Mouse (Mus musculus) lung, embryonic 15.5 days (tissue): ENCODE data around the gene Piga. TPM values are rescaled to one million over a fixed set of nuclear protein-coding genes. Genes with fewer than 3 reads are reported as not detected.

Experiments used
- ATAC-seq: fragments of 200-750 bp; cut with Nextera tagmentation; 2 replicates; pipeline ENCODE4 v1.8.0; 2017; ENCODE audit warnings: moderate number of reproducible peaks, borderline replicate concordance; ENCODE audit not compliant: low FRiP score, low TSS enrichment; ENCODE audit errors: extremely low read depth
- H3K27ac ChIP-seq: fragments of 300-500 bp; sonication (generic); 2 replicates; pipeline ENCODE4 v1.5.1; 2015; ENCODE audit warnings: moderate library complexity, mild to moderate bottlenecking, inconsistent platforms
- H3K27me3 ChIP-seq: fragments of 300-500 bp; sonication (generic); 2 replicates; pipeline ENCODE4 v1.6.1; 2015; ENCODE audit warnings: inconsistent platforms
- H3K36me3 ChIP-seq: fragments of 300-500 bp; sonication (generic); 2 replicates; pipeline ENCODE4 v1.6.1; 2015; ENCODE audit warnings: inconsistent platforms
- H3K4me1 ChIP-seq: fragments of 300-500 bp; sonication (generic); 2 replicates; pipeline ENCODE4 v1.6.1; 2015; ENCODE audit warnings: inconsistent platforms
- H3K4me2 ChIP-seq: fragments of 300-500 bp; sonication (generic); 2 replicates; pipeline ENCODE4 v1.6.1; 2015; ENCODE audit warnings: inconsistent platforms, mild to moderate bottlenecking, moderate library complexity
- H3K4me3 ChIP-seq: fragments of 300-500 bp; sonication (generic); 2 replicates; pipeline ENCODE4 v1.5.1; 2015; ENCODE audit warnings: mild to moderate bottlenecking, inconsistent platforms
- H3K9ac ChIP-seq: fragments of 300-500 bp; sonication (generic); 2 replicates; pipeline ENCODE4 v1.6.1; 2015; ENCODE audit warnings: inconsistent platforms
- H3K9me3 ChIP-seq: fragments of 300-500 bp; sonication (generic); 2 replicates; pipeline ENCODE4 v1.6.1; 2016; ENCODE audit warnings: inconsistent platforms
- WGBS: fragments of 180-500 bp; shearing (Covaris S2); methylation state at CpG from one replicate; pipeline ENCODE4 v1.1.7; 2015; 5-methylcytosine and 5-hydroxymethylcytosine counted together
- polyA plus RNA-seq: library from polyadenylated mRNA; unstranded; fragments of >200 nt; fragmentation: Nextera tagmentation; extraction: Ambion mirVana; gene quantifications from 2 replicates; pipeline ENCODE4 v1.2.1, GENCODE M21; 2015

The Piga gene
- polyA plus RNA-seq, 1 experiment from 2014 or later: 19.8 TPM

DNA sequence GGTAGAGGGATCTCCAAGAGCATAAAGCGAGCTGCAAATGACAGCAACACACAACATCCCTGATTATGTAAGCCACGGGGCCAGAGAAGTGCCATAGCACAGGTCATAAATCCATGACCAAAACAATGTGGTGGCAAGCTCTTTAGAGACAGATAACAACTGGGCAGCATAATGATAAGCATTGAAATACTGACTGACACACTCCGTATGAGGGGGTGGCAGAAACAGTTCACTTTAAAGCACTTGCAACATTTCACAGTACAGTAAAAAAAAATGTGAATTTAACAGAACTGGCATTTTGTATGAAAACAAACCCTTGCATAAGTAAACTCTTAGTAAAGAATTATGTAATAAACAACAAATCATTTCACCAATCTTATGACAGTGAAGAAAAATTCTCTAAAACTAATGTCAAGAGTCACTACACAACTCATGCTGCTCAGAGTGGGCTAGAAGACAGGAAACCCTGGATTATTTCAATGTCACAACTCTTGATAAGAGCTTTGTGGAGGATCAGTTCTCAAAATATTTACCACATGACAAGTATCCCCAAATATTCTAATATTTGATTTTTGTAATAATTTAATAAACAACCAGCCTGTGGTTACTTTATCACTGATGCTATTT, 11.2 kb upstream of the Piga start:
- H3K9ac ChIP-seq: no peak overlapping the region
- 50% methylated on average over 3 of the region's 3 CpGs for WGBS
- H3K27me3 ChIP-seq: 0 out of 2 replicates have a peak, but pooled peaks cover 3% of the 10 kb centered on the region
- no peak overlapping the region for H3K4me3 ChIP-seq
- H3K27ac ChIP-seq: 0 out of 2 replicates have a peak overlapping the region, but pooled peaks have one; percentile 24
- no peak overlapping the region for H3K4me2 ChIP-seq
- H3K36me3 ChIP-seq: no peaks in the 10 kb centered on the region
- peak; percentile 70; the same call in 1 of the 2 replicates for ATAC-seq
- no peaks in the 10 kb centered on the region for H3K9me3 ChIP-seq
- peaks cover 11% of the 10 kb centered on the region; the same call in 1 of the 2 replicates for H3K4me1 ChIP-seq

DNA sequence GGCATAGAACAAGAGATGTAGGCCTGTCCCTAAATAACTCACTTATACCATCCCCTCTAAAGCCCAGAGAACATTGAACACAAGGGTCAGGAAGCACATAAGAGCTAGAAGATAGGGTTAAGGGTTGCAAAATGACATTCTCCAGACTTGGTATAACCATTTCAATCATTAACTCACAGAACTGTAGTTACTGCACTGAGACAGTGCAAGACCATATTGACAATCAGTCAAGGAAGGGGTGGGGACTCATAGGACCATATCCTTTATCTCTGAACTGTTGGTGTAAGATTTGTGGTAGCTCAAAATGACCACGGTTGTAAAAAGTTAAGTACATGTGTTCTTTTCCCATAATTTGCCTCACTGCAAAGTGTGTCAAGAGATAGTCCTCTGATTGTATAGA, 9.0 kb upstream of the Piga start:
- WGBS: 61% methylated on average over 1 of the region's 1 CpGs
- H3K4me1 ChIP-seq: peaks cover 11% of the 10 kb centered on the region; the same call in 1 of the 2 replicates

DNA sequence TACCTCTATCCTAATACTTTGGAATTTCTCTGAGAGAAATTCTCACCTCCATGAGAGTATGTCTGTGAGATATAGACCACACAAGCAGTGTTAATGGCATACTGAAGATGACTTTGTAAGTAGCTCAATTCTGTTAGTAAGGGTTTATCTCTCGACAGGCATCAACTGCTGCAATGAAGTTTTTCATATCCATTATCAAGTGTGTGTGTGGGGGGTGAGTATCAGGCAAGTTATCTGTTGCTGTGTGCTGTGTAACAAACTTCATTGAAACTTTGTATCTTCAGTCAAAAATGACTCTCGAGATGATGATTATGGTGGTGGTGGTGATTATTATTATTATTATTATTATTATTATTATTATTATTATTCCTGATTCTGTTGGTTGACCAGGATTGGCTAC, 2.8 kb upstream of the Piga start:
- Histone ChIP-seq H3K9me3 (no peaks in the 10 kb centered on the region), H3K36me3 (no peaks in the 10 kb centered on the region), H3K9ac (no peak overlapping the region), H3K4me1 (peaks cover 9% of the 10 kb centered on the region; the same call in 1 of the 2 replicates), H3K4me3 (no peak overlapping the region), H3K4me2 (no peak overlapping the region), H3K27me3 (no peaks in the 10 kb centered on the region), H3K27ac (no peak overlapping the region)
- 74% methylated on average over 2 of the region's 2 CpGs for WGBS
- no peak for ATAC-seq

More for the DNA sequence above, 9.0 kb upstream of the Piga start:
- H3K27ac ChIP-seq: no peak overlapping the region
- no peak overlapping the region for H3K4me3 ChIP-seq
- H3K9me3 ChIP-seq: no peaks in the 10 kb centered on the region
- no peak overlapping the region for H3K9ac ChIP-seq
- no peaks in the 10 kb centered on the region for H3K36me3 ChIP-seq
- 0 out of 2 replicates have a peak, but pooled peaks cover 3% of the 10 kb centered on the region for H3K27me3 ChIP-seq
- ATAC-seq: no peak
- no peak overlapping the region for H3K4me2 ChIP-seq

DNA sequence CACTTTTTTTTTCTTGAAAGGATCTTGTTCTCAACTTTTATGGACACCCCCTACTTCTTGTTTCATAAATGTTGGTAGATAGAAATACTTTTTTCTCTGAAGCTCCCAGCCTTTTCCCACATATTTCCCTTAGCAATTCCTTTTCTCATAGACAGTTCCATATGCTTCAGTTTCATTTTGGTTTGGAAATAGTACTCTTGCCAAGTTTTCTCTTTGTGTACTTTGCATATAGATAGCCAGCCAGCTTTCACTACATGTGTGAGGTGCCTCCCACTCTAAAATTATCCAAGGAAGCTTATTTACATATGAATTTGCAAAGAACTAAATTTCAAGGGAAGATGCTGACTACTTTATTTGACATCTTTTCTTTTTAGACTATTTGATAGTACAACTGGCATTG, 1.6 kb upstream of the Piga start:
- no peak overlapping the region for H3K4me2 ChIP-seq
- H3K36me3 ChIP-seq: 0 out of 2 replicates have a peak, but pooled peaks cover 2% of the 10 kb centered on the region
- H3K9ac ChIP-seq: no peak overlapping the region
- H3K27ac ChIP-seq: no peak overlapping the region
- peaks cover 9% of the 10 kb centered on the region; the same call in 1 of the 2 replicates for H3K4me1 ChIP-seq
- no peak for ATAC-seq
- H3K9me3 ChIP-seq: no peaks in the 10 kb centered on the region
- H3K27me3 ChIP-seq: no peaks in the 10 kb centered on the region
- H3K4me3 ChIP-seq: no peak overlapping the region

DNA sequence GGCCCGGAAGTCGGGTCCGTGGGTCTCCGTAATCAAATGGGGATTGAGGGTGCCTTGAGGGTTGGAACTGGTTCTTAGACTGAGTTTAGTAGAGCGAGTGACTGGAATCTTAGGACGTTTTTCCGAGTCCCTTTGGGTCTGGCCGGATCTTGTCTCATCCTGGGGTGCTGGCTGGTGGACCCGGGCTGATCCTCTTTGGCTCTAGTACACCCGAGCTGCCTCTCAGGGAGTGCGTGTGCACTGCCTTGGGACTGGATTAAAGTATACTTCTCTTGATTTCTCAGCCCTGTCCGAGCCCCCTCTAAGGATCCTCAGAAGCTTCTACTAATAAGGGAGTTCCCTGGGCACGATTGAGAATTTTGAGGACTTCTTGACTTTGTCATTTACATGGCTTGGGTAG, 368 bp downstream of the Piga start:
- ATAC-seq: peak; percentile 31; the same call in 1 of the 2 replicates
- 18% methylated on average over 13 of the region's 13 CpGs for WGBS

DNA sequence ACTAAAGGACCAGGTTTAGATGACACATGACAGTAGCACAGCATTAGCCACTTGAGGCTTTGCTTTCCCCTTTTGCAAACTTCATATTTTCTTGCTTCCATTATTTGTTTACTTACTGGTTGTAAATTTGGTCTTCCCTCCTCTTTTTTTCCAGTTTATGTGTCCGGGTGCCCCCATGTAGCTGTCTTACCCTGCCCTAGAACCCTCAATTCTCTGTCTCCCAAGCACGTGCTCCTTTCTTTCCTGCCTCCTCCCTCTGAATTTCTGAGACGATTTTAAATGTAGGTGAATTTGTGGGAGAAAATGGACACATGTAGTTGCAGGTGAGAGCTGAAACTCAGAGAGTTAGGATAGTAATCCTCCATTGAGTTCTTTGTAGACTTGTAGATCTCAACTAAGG, 931 bp downstream of the Piga start:
- no peak for ATAC-seq
- Histone ChIP-seq H3K9me3 (no peaks in the 10 kb centered on the region), H3K27ac (no peak overlapping the region), H3K9ac (peak overlapping the region; percentile 65), H3K36me3 (peaks cover 11% of the 10 kb centered on the region; the same call in 1 of the 2 replicates), H3K27me3 (no peaks in the 10 kb centered on the region), H3K4me3 (peak overlapping the region; percentile 57), H3K4me2 (peak overlapping the region; percentile 54), H3K4me1 (peaks cover 9% of the 10 kb centered on the region; the same call in 1 of the 2 replicates)
- 28% methylated on average over 3 of the region's 3 CpGs for WGBS

More for the DNA sequence above, 368 bp downstream of the Piga start:
- Histone ChIP-seq H3K4me3 (peak overlapping the region; percentile 57), H3K27me3 (no peaks in the 10 kb centered on the region), H3K9me3 (no peaks in the 10 kb centered on the region), H3K4me1 (peaks cover 9% of the 10 kb centered on the region; the same call in 1 of the 2 replicates), H3K36me3 (0 out of 2 replicates have a peak, but pooled peaks cover 11% of the 10 kb centered on the region), H3K27ac (peak overlapping the region; percentile 62), H3K4me2 (peak overlapping the region; percentile 54), H3K9ac (peak overlapping the region; percentile 65)

DNA sequence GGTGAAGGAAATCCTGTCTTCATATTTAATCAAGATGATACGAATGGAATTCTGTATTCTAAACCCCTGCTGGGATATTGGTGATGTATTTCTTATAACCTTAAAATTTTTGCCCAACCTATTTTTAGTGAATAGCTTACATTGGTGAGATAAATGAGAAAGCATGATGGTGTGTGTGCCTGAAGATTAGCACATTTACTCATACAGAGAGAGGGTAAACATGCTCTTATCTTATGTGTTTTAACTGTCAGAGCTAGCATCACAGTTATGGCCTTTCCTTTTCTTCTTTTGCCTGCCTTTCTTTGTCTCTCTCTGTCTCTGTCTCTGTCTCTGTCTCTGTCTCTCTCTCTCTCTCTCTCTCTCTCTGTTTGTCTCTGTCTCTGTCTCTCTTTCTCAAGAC, 5.2 kb downstream of the Piga start:
- H3K4me1 ChIP-seq: peaks cover 9% of the 10 kb centered on the region; the same call in 1 of the 2 replicates
- no peak overlapping the region for H3K4me2 ChIP-seq
- no peak overlapping the region for H3K27ac ChIP-seq
- no peak for ATAC-seq
- H3K36me3 ChIP-seq: peaks cover 11% of the 10 kb centered on the region; the same call in 1 of the 2 replicates
- H3K9ac ChIP-seq: no peak overlapping the region
- no peaks in the 10 kb centered on the region for H3K9me3 ChIP-seq
- WGBS: 83% methylated on average over 1 of the region's 1 CpGs
- H3K4me3 ChIP-seq: no peak overlapping the region
- H3K27me3 ChIP-seq: no peaks in the 10 kb centered on the region

DNA sequence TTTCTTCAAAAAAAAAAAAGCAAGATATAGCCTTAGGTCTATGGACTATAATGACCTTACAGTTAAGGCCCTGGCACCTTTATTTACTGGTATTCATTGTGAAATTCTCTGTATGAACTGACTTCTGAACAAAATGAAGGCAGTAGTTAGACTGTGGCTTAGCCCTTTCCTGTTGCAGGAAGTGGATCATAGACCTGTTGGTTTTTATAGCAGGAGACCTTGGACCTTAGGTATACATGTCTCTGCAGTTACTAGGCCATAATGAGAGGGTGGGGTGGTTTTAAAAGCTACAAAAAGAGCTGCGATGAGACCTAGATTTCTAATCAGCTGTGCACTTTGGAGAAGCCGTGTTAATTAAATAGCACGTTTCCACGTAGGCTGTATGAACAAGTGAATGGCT, 7.7 kb downstream of the Piga start:
- peaks cover 24% of the 10 kb centered on the region for H3K36me3 ChIP-seq
- no peak for ATAC-seq

DNA sequence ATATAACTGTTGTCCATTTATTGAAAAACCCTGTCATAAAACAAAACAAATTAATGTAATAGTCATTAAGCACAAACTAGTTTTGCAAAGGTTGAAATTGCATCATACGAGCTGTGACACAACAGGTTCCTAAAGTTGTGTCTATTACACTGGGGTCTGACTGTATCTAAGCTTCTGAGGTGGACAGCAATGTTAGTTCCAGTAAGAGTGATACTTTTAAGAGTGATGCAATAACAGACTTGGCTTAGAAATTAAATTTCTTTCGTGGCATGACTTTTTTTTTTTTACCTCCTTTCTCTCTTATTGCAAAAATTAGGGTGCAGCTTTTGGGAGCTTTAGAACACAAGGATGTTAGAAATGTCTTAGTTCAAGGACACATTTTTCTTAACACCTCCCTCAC, 8.6 kb downstream of the Piga start:
- ATAC-seq: no peak
- peaks cover 20% of the 10 kb centered on the region for H3K36me3 ChIP-seq
- H3K9me3 ChIP-seq: no peaks in the 10 kb centered on the region
- no peak overlapping the region for H3K4me3 ChIP-seq
- no peak overlapping the region for H3K4me2 ChIP-seq
- H3K27me3 ChIP-seq: no peaks in the 10 kb centered on the region
- no peaks in the 10 kb centered on the region for H3K4me1 ChIP-seq
- 75% methylated on average over 2 of the region's 2 CpGs for WGBS
- no peak overlapping the region for H3K27ac ChIP-seq
- H3K9ac ChIP-seq: no peak overlapping the region

More for the DNA sequence above, 7.7 kb downstream of the Piga start:
- Histone ChIP-seq H3K9ac (no peak overlapping the region), H3K4me2 (no peak overlapping the region), H3K4me3 (no peak overlapping the region), H3K9me3 (no peaks in the 10 kb centered on the region), H3K27ac (no peak overlapping the region), H3K27me3 (no peaks in the 10 kb centered on the region), H3K4me1 (no peaks in the 10 kb centered on the region)
- WGBS: 87% methylated on average over 4 of the region's 4 CpGs

DNA sequence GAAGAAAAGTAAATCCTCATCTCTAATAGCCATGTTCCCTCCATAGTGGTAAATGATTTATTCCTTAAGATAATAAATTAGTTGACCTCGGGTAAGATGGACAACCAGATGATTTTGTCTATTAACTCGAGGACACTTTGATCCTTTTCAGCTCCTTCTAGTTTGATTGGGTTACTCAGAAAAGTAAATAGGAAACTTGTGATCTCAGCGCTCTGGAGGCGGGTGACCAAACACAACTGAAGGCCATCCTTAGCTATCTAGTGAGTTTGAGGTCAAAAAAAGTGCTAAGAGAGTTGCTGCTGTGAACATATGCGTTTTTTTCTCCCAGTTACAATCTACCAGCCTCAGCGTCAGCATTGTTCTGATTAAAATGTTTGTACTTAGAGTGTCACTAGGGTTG, 11.0 kb downstream of the Piga start:
- Histone ChIP-seq H3K4me3 (no peak overlapping the region), H3K36me3 (peaks cover 16% of the 10 kb centered on the region), H3K9ac (no peak overlapping the region), H3K4me1 (no peaks in the 10 kb centered on the region), H3K27ac (no peak overlapping the region), H3K4me2 (no peak overlapping the region), H3K9me3 (no peaks in the 10 kb centered on the region), H3K27me3 (no peaks in the 10 kb centered on the region)
- ATAC-seq: no peak
- 68% methylated on average over 6 of the region's 6 CpGs for WGBS

DNA sequence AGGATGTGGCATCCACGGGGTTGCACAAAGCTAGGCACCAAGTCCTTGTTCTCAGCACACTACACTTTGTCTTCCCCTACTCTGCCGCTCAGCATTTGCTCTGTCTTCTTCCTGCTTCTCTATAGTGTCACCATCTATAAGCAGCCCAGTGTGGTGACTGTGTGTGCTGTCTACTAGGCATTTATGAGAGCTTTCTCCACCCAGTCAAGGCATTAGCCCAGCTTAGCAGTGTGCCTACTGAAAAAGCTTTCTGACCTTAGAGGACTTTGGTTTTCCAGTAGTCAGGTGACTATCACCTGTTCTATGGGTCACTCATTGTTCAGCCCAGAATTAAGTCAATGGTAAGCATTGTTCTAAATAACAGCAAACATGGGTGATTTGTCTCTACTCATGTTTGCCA, 11.5 kb downstream of the Piga start:
- Histone ChIP-seq H3K27ac (no peak overlapping the region), H3K4me1 (no peaks in the 10 kb centered on the region), H3K9ac (no peak overlapping the region), H3K27me3 (no peaks in the 10 kb centered on the region), H3K4me3 (no peak overlapping the region), H3K4me2 (no peak overlapping the region), H3K9me3 (no peaks in the 10 kb centered on the region), H3K36me3 (peaks cover 16% of the 10 kb centered on the region)
- ATAC-seq: no peak
- 81% methylated on average over 2 of the region's 2 CpGs for WGBS

DNA sequence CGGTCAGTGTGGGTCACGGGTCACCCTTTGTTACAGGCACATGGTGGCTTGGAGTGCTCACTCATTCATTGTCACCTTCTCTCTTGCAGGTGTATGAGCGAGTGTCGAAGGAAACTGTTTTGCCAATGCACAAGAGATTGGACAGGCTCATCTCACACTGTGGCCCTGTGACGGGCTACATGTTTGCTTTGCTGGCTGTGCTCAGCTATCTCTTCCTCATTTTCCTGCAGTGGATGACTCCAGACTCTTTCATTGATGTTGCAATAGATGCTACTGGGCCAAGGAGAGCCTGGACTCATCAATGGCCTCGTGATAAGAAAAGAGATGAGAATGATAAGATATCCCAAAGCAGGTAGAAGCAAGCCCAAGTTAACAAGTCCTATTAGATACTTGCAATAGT, 12.0 kb downstream of the Piga start:
- Histone ChIP-seq H3K4me1 (no peaks in the 10 kb centered on the region), H3K27me3 (no peaks in the 10 kb centered on the region), H3K9ac (no peak overlapping the region), H3K4me2 (no peak overlapping the region), H3K27ac (no peak overlapping the region), H3K9me3 (no peaks in the 10 kb centered on the region), H3K36me3 (peaks cover 16% of the 10 kb centered on the region), H3K4me3 (no peak overlapping the region)
- 83% methylated on average over 6 of the region's 6 CpGs for WGBS
- ATAC-seq: no peak
